Mouse (Mus musculus): ENCODE measurements at regions not wholly inside any gene's neighbourhood (a gene's known extent, or its start where the extent isn't known, plus 50 kb on each side); places are given as distances from the start of the nearest gene placed in this dataset.

GRCm38 (mm10) chr5:75788087-75788486 lies 190.2 kb downstream of the Kdr start:
- no peak for ATAC-seq (ENCODE audit: low FRiP score, low TSS enrichment)
- H3K9me3 ChIP-seq (ENCODE audit: low read length): no peaks in the 10 kb centered on the region
- H3K4me3 ChIP-seq (ENCODE audit: low read length): no peak overlapping the region
- no peaks in the 10 kb centered on the region for H3K4me1 ChIP-seq (ENCODE audit: insufficient read depth, low read length)
- H3K36me3 ChIP-seq (ENCODE audit: insufficient read depth, low read length): no peaks in the 10 kb centered on the region
- no peak overlapping the region for H3K27ac ChIP-seq (ENCODE audit: low read length)
- no peaks in the 10 kb centered on the region for H3K27me3 ChIP-seq (ENCODE audit: insufficient read depth, low read length)
- no peak overlapping the region for H3K9ac ChIP-seq (replicated peaks; ENCODE audit: low read length)
- WGBS: 67% methylated on average over 3 of the region's 3 CpGs
- H3K4me2 ChIP-seq (replicated peaks; ENCODE audit: low read depth, low read length): no peak overlapping the region

- Histone ChIP-seq H3K9ac (replicated peaks; ENCODE audit: low read length) (no peak overlapping the region), H3K9me3 (ENCODE audit: low read length) (no peaks in the 10 kb centered on the region), H3K27ac (ENCODE audit: low read length) (no peak overlapping the region), H3K4me3 (ENCODE audit: low read length) (no peak overlapping the region), H3K36me3 (ENCODE audit: insufficient read depth, low read length) (no peaks in the 10 kb centered on the region), H3K4me2 (replicated peaks; ENCODE audit: low read depth, low read length) (no peak overlapping the region), H3K27me3 (ENCODE audit: insufficient read depth, low read length) (no peaks in the 10 kb centered on the region), H3K4me1 (ENCODE audit: insufficient read depth, low read length) (no peaks in the 10 kb centered on the region)
- 86% methylated on average over 3 of the region's 3 CpGs for WGBS
- ATAC-seq (ENCODE audit: low FRiP score, low TSS enrichment): no peak
Measured at GRCm38 (mm10) chr5:75786196-75786595, 192.1 kb downstream of the Kdr start.

- ATAC-seq (ENCODE audit: low FRiP score, low TSS enrichment): no peak
- H3K9ac ChIP-seq (replicated peaks; ENCODE audit: low read length): no peak overlapping the region
- no peaks in the 10 kb centered on the region for H3K9me3 ChIP-seq (ENCODE audit: low read length)
- H3K4me2 ChIP-seq (replicated peaks; ENCODE audit: low read depth, low read length): no peak overlapping the region
- WGBS: 77% methylated on average over 8 of the region's 8 CpGs
- H3K27me3 ChIP-seq (ENCODE audit: insufficient read depth, low read length): no peaks in the 10 kb centered on the region
- no peak overlapping the region for H3K4me3 ChIP-seq (ENCODE audit: low read length)
- no peak overlapping the region for H3K27ac ChIP-seq (ENCODE audit: low read length)
- no peaks in the 10 kb centered on the region for H3K4me1 ChIP-seq (ENCODE audit: insufficient read depth, low read length)
- no peaks in the 10 kb centered on the region for H3K36me3 ChIP-seq (ENCODE audit: insufficient read depth, low read length)
Measured at GRCm38 (mm10) chr5:75784998-75785593, 193.2 kb downstream of the Kdr start.

GRCm38 (mm10) chr5:75770592-75770991 lies 195.9 kb downstream of the Kit start:
- Histone ChIP-seq H3K4me1 (ENCODE audit: insufficient read depth, low read length) (no peaks in the 10 kb centered on the region), H3K27me3 (ENCODE audit: insufficient read depth, low read length) (no peaks in the 10 kb centered on the region), H3K4me2 (replicated peaks; ENCODE audit: low read depth, low read length) (no peak overlapping the region), H3K36me3 (ENCODE audit: insufficient read depth, low read length) (no peaks in the 10 kb centered on the region), H3K9ac (replicated peaks; ENCODE audit: low read length) (no peak overlapping the region), H3K4me3 (ENCODE audit: low read length) (no peak overlapping the region), H3K9me3 (ENCODE audit: low read length) (no peaks in the 10 kb centered on the region), H3K27ac (ENCODE audit: low read length) (no peak overlapping the region)
- ATAC-seq (ENCODE audit: low FRiP score, low TSS enrichment): no peak
- 77% methylated on average over 5 of the region's 5 CpGs for WGBS

- ATAC-seq (ENCODE audit: low FRiP score, low TSS enrichment): no peak
- H3K4me1 ChIP-seq (ENCODE audit: insufficient read depth, low read length): peaks cover 10% of the 10 kb centered on the region; the same call in 1 of the 2 replicates
- WGBS: 73% methylated on average over 1 of the region's 1 CpGs
Measured at GRCm38 (mm10) chr5:75767213-75767612, 192.5 kb downstream of the Kit start.

GRCm38 (mm10) chr5:75762374-75762773 lies 187.7 kb downstream of the Kit start:
- H3K9ac ChIP-seq (replicated peaks; ENCODE audit: low read length): no peak overlapping the region
- no peak overlapping the region; the same call in 1 of the 2 replicates for H3K27ac ChIP-seq (ENCODE audit: low read length)
- no peaks in the 10 kb centered on the region for H3K36me3 ChIP-seq (ENCODE audit: insufficient read depth, low read length)
- ATAC-seq (ENCODE audit: low FRiP score, low TSS enrichment): no peak
- H3K27me3 ChIP-seq (ENCODE audit: insufficient read depth, low read length): no peaks in the 10 kb centered on the region
- no peak overlapping the region for H3K4me3 ChIP-seq (ENCODE audit: low read length)
- H3K4me1 ChIP-seq (ENCODE audit: insufficient read depth, low read length): peaks cover 10% of the 10 kb centered on the region; the same call in 1 of the 2 replicates
- H3K9me3 ChIP-seq (ENCODE audit: low read length): no peaks in the 10 kb centered on the region
- WGBS: 83% methylated on average over 6 of the region's 6 CpGs
- no peak overlapping the region for H3K4me2 ChIP-seq (replicated peaks; ENCODE audit: low read depth, low read length)

More at GRCm38 (mm10) chr5:75767213-75767612, 192.5 kb downstream of the Kit start:
- Histone ChIP-seq H3K27ac (ENCODE audit: low read length) (no peak overlapping the region), H3K27me3 (ENCODE audit: insufficient read depth, low read length) (no peaks in the 10 kb centered on the region), H3K36me3 (ENCODE audit: insufficient read depth, low read length) (no peaks in the 10 kb centered on the region), H3K9me3 (ENCODE audit: low read length) (no peaks in the 10 kb centered on the region), H3K4me3 (ENCODE audit: low read length) (no peak overlapping the region), H3K9ac (replicated peaks; ENCODE audit: low read length) (no peak overlapping the region), H3K4me2 (replicated peaks; ENCODE audit: low read depth, low read length) (no peak overlapping the region)

GRCm38 (mm10) chr5:75761459-75762310 lies 187.0 kb downstream of the Kit start:
- Histone ChIP-seq H3K36me3 (ENCODE audit: insufficient read depth, low read length) (no peaks in the 10 kb centered on the region), H3K4me1 (ENCODE audit: insufficient read depth, low read length) (peaks cover 10% of the 10 kb centered on the region; the same call in 1 of the 2 replicates), H3K9me3 (ENCODE audit: low read length) (no peaks in the 10 kb centered on the region), H3K27me3 (ENCODE audit: insufficient read depth, low read length) (no peaks in the 10 kb centered on the region), H3K4me2 (replicated peaks; ENCODE audit: low read depth, low read length) (no peak overlapping the region), H3K9ac (replicated peaks; ENCODE audit: low read length) (no peak overlapping the region), H3K4me3 (ENCODE audit: low read length) (no peak overlapping the region), H3K27ac (ENCODE audit: low read length) (no peak overlapping the region; the same call in 1 of the 2 replicates)
- 78% methylated on average over 11 of the region's 11 CpGs for WGBS
- ATAC-seq (ENCODE audit: low FRiP score, low TSS enrichment): no peak

- Histone ChIP-seq H3K27ac (ENCODE audit: low read length) (no peak overlapping the region), H3K27me3 (ENCODE audit: insufficient read depth, low read length) (no peaks in the 10 kb centered on the region), H3K4me3 (ENCODE audit: low read length) (no peak overlapping the region), H3K4me1 (ENCODE audit: insufficient read depth, low read length) (no peaks in the 10 kb centered on the region), H3K36me3 (ENCODE audit: insufficient read depth, low read length) (no peaks in the 10 kb centered on the region), H3K4me2 (replicated peaks; ENCODE audit: low read depth, low read length) (no peak overlapping the region), H3K9me3 (ENCODE audit: low read length) (no peaks in the 10 kb centered on the region), H3K9ac (replicated peaks; ENCODE audit: low read length) (no peak overlapping the region)
- ATAC-seq (ENCODE audit: low FRiP score, low TSS enrichment): no peak
- WGBS: 64% methylated on average over 7 of the region's 7 CpGs
Measured at GRCm38 (mm10) chr5:75756168-75756567, 181.5 kb downstream of the Kit start.

GRCm38 (mm10) chr5:75754356-75754755 lies 179.6 kb downstream of the Kit start:
- no peak overlapping the region for H3K27ac ChIP-seq (ENCODE audit: low read length)

GRCm38 (mm10) chr5:75745311-75745710 lies 170.6 kb downstream of the Kit start:
- Histone ChIP-seq H3K27me3 (ENCODE audit: insufficient read depth, low read length) (no peaks in the 10 kb centered on the region), H3K27ac (ENCODE audit: low read length) (no peak overlapping the region), H3K9me3 (ENCODE audit: low read length) (no peaks in the 10 kb centered on the region), H3K36me3 (ENCODE audit: insufficient read depth, low read length) (no peaks in the 10 kb centered on the region), H3K9ac (replicated peaks; ENCODE audit: low read length) (no peak overlapping the region), H3K4me3 (ENCODE audit: low read length) (no peak overlapping the region), H3K4me2 (replicated peaks; ENCODE audit: low read depth, low read length) (no peak overlapping the region), H3K4me1 (ENCODE audit: insufficient read depth, low read length) (no peaks in the 10 kb centered on the region)
- ATAC-seq (ENCODE audit: low FRiP score, low TSS enrichment): no peak
- WGBS: 70% methylated on average over 9 of the region's 9 CpGs

More at GRCm38 (mm10) chr5:75754356-75754755, 179.6 kb downstream of the Kit start:
- ATAC-seq (ENCODE audit: low FRiP score, low TSS enrichment): no peak
- H3K36me3 ChIP-seq (ENCODE audit: insufficient read depth, low read length): no peaks in the 10 kb centered on the region
- no peak overlapping the region for H3K4me3 ChIP-seq (ENCODE audit: low read length)
- H3K9me3 ChIP-seq (ENCODE audit: low read length): no peaks in the 10 kb centered on the region
- no peak overlapping the region for H3K9ac ChIP-seq (replicated peaks; ENCODE audit: low read length)
- H3K27me3 ChIP-seq (ENCODE audit: insufficient read depth, low read length): no peaks in the 10 kb centered on the region
- WGBS: 69% methylated on average over 7 of the region's 7 CpGs
- no peaks in the 10 kb centered on the region for H3K4me1 ChIP-seq (ENCODE audit: insufficient read depth, low read length)
- no peak overlapping the region for H3K4me2 ChIP-seq (replicated peaks; ENCODE audit: low read depth, low read length)
